Mouse (Mus musculus): ENCODE data around the gene Gm8906.
"Not testable (repeated sequence)": the region's sequence is repeated elsewhere in the genome, so short reads cannot be mapped to it uniquely, and the experiment has no call there.

Gm8906 gene

GRCm38 (mm10) chr5:11502385-11502784 is at the start of gene Gm8906:
Gm8906 (plus strand) TSS chr5:11502685.
- DNase-seq (ENCODE audit: low read depth, low spot score): not testable (repeated sequence)
